Mouse (Mus musculus) MEL (cell line): ENCODE measurements around the gene Hspa1a.
"Not testable (repeated sequence)": the region's sequence is repeated elsewhere in the genome, so short reads cannot be mapped to it uniquely, and the experiment has no call there.

Experiments used
- CTCF ChIP-seq, 3 experiments: IDR thresholded peaks in 2 of 3; conservative IDR thresholded peaks in 1 of 3; 2 replicates each; pipeline ENCODE4 v1.5.1; 2011 to 2012; ENCODE audit warnings: low read length in 3 of 3, low read depth in 2 of 3, mild to moderate bottlenecking in 2 of 3, improper control_type of control experiment in 1 of 3, inconsistent platforms in 1 of 3, mixed read lengths in 1 of 3, moderate library complexity in 1 of 3; ENCODE audit not compliant: control insufficient read depth in 1 of 3, insufficient read depth in 1 of 3, poor library complexity in 1 of 3, severe bottlenecking in 1 of 3
- EP300 ChIP-seq, 2 experiments: IDR thresholded peaks; 2 replicates each; pipeline ENCODE4 v1.6.1; 2011; ENCODE audit warnings: improper control_type of control experiment in 2 of 2, low read length in 2 of 2, low read depth in 1 of 2, mild to moderate bottlenecking in 1 of 2
- TAL1 ChIP-seq: IDR thresholded peaks from 2 replicates; pipeline ENCODE4 v1.6.1; 2012; ENCODE audit warnings: mild to moderate bottlenecking, inconsistent platforms, low read length, moderate library complexity, mixed read lengths

DNA sequence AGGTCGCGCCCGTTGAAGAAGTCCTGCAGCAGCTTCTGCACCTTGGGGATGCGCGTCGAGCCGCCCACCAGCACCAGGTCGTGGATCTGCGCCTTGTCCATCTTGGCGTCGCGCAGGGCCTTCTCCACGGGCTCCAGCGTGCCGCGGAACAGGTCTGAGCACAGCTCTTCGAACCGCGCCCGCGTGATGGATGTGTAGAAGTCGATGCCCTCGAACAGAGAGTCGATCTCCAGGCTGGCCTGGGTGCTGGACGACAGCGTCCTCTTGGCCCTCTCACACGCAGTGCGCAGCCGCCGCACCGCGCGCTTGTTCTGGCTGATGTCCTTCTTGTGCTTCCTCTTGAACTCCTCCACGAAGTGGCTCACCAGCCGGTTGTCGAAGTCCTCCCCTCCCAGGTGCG lies 1.1 kb downstream of the Hspa1a start:
- TF ChIP-seq TAL1; EP300 (IDR thresholded peaks at IDR 0.05; ENCODE audit: low read depth in 1 of 2, low read length in 2 of 2); CTCF (IDR thresholded peaks at IDR 0.05 in 2 of 3, conservative IDR thresholded peaks at IDR 0.05 in 1 of 3; ENCODE audit: control insufficient read depth in 1 of 3, insufficient read depth in 1 of 3, low read depth in 2 of 3, low read length in 3 of 3, poor library complexity in 1 of 3, severe bottlenecking in 1 of 3): not testable (repeated sequence)
